Mouse (Mus musculus) cerebellum, postnatal 10 days (tissue): ENCODE data around the gene Nav2.

Experiments used
- DNase-seq, 2 experiments: peaks; one replicate each; pipeline ENCODE4 v3.0.0; 2021; ENCODE audit warnings: mixed read lengths in 2 of 2

Nav2 gene

GRCm38 (mm10) chr7:49457398-49457797 lies 548.9 kb downstream of the Nav2 start:
- DNase-seq: no peak

GRCm38 (mm10) chr7:49457890-49458289 lies 549.4 kb downstream of the Nav2 start:
- no peak for DNase-seq

GRCm38 (mm10) chr7:49462328-49462811 lies 553.9 kb downstream of the Nav2 start:
- no peak for DNase-seq

GRCm38 (mm10) chr7:49467861-49468260 lies 559.3 kb downstream of the Nav2 start:
- DNase-seq: peak; percentile 58 to 64

- no peak for DNase-seq
Observed at GRCm38 (mm10) chr7:49468492-49469205, 560.1 kb downstream of the Nav2 start.

GRCm38 (mm10) chr7:49471278-49471677 lies 562.8 kb downstream of the Nav2 start:
- DNase-seq: peak; percentile 80 to 83

GRCm38 (mm10) chr7:49475282-49475681 lies 566.8 kb downstream of the Nav2 start:
- no peak for DNase-seq

GRCm38 (mm10) chr7:49476163-49476562 lies 567.6 kb downstream of the Nav2 start:
- DNase-seq: no peak

GRCm38 (mm10) chr7:49476666-49477065 lies 568.1 kb downstream of the Nav2 start:
- DNase-seq: peak; percentile 66 to 69

- DNase-seq: no peak
Observed at GRCm38 (mm10) chr7:49477076-49477975, 568.8 kb downstream of the Nav2 start.

GRCm38 (mm10) chr7:49477976-49478349 lies 569.4 kb downstream of the Nav2 start:
- DNase-seq: no peak

GRCm38 (mm10) chr7:49478886-49479285 lies 570.4 kb downstream of the Nav2 start:
- no peak for DNase-seq

- DNase-seq: no peak
Observed at GRCm38 (mm10) chr7:49480962-49481361, 572.4 kb downstream of the Nav2 start.

GRCm38 (mm10) chr7:49484036-49484744 lies 575.7 kb downstream of the Nav2 start:
- DNase-seq: peak; percentile 32 to 66

GRCm38 (mm10) chr7:49485292-49485847 lies 576.9 kb downstream of the Nav2 start:
- peak in 1 of 2 experiments; percentile 27 for DNase-seq

- DNase-seq: no peak
Observed at GRCm38 (mm10) chr7:49487347-49487746, 578.8 kb downstream of the Nav2 start.

GRCm38 (mm10) chr7:49488493-49489087 lies 580.1 kb downstream of the Nav2 start:
- DNase-seq: no peak

GRCm38 (mm10) chr7:49490814-49491213 lies 582.3 kb downstream of the Nav2 start:
- no peak for DNase-seq

GRCm38 (mm10) chr7:49492622-49493021 lies 584.1 kb downstream of the Nav2 start:
- no peak for DNase-seq

- peak; percentile 50 to 60 for DNase-seq
Observed at GRCm38 (mm10) chr7:49493210-49493609, 584.7 kb downstream of the Nav2 start.

- no peak for DNase-seq
Observed at GRCm38 (mm10) chr7:49494654-49495053, 586.1 kb downstream of the Nav2 start.

- DNase-seq: no peak
Observed at GRCm38 (mm10) chr7:49496111-49496510, 587.6 kb downstream of the Nav2 start.
